Mouse (Mus musculus) cerebellum, adult 2 months (tissue): ENCODE results near the gene Cst3. TPM values are rescaled to one million over a fixed set of nuclear protein-coding genes. Genes with fewer than 3 reads are reported as not detected.

Source experiments
- DNase-seq, 2 experiments: peaks; one replicate each; pipeline ENCODE4 v3.0.0; 2021
- H3K27ac ChIP-seq: fragments of 200-500 bp; 2 replicates; pipeline ENCODE4 v1.5.1; 2012; ENCODE audit warnings: low read length, control low read depth, inconsistent platforms; ENCODE audit not compliant: insufficient read depth
- H3K27me3 ChIP-seq: fragments of 200-500 bp; 2 replicates; pipeline ENCODE4 v1.6.1; 2012; ENCODE audit warnings: inconsistent platforms, mild to moderate bottlenecking, low read length, moderate library complexity; ENCODE audit not compliant: control insufficient read depth, insufficient read depth
- H3K4me1 ChIP-seq: fragments of 200-500 bp; 2 replicates; pipeline ENCODE4 v1.6.1; 2011; ENCODE audit warnings: low read length; ENCODE audit not compliant: control insufficient read depth, insufficient read depth
- H3K4me3 ChIP-seq: fragments of 200-500 bp; replicated peaks from 2 replicates; pipeline ENCODE3; 2011; ENCODE audit warnings: mild to moderate bottlenecking, low read depth, low read length, control low read depth; ENCODE audit not compliant: insufficient read depth
- CTCF ChIP-seq: fragments of 200-500 bp; IDR thresholded peaks from 2 replicates; pipeline ENCODE4 v1.5.1; 2011; ENCODE audit warnings: low read depth, mild to moderate bottlenecking, control low read depth, low read length, moderate library complexity, borderline replicate concordance; ENCODE audit not compliant: insufficient read depth
- POLR2A ChIP-seq: fragments of 200-500 bp; IDR thresholded peaks from 2 replicates; pipeline ENCODE4 v1.6.1; 2011; ENCODE audit warnings: low read length, control low read depth, borderline replicate concordance; ENCODE audit not compliant: insufficient read depth
- WGBS: fragments of 180-500 bp; shearing (Covaris S2); methylation state at CpG from one replicate; pipeline ENCODE4 v1.1.7; 2018; 5-methylcytosine and 5-hydroxymethylcytosine counted together
- polyA plus RNA-seq: library from polyadenylated mRNA; depleted of rRNA; stranded (reverse); fragments of >200 nt; gene quantifications from 2 replicates; pipeline ENCODE4 v1.2.3, GENCODE M21; 2012

Gene Cst3
- polyA plus RNA-seq, 1 experiment: 2,220 TPM

DNA sequence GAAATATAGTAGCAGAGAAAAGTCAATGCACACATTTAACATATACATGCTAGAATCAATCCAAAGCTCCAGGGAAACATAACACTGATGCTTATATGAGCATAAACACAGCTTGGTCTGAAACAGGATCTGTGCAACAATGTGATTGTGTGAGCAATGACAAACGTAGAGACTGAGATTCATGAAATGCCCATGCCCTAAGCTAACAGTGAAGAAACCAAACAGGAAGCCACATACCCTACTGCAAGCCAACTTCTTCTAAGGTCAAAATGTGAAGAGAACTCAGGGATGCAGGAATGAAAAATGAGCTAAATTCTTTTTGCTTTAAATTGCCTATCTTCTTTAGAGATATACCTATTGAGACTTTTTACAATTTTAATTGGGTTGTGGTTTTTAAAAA, 6.5 kb downstream of the Cst3 start:
- WGBS: 73% methylated on average over 1 of the region's 1 CpGs

DNA sequence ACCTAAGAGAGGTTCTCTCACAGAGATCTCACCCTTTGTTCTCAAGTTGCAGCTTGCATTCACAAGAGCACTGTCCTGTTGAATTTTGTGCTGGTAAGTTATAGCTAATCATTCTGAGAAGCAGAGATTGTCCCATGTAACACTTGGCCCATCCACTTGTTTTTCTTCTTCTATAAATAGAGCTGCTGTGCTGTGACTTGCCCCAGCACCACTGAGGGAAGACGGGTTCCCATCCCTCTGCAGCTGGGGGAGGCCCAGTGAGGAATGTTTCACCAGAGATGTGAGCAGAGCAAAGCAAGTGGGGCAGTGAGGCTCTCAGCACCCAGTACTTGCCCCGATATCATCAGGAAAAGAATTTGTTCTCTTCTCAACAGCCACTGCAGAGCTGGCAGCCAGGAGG, 10.5 kb downstream of the Cst3 start, which contains the start of gene 9230104L09Rik:
Gene 9230104L09Rik, minus strand, starts transcription at position 73 of the 400 bp plus-strand sequence.
- Histone ChIP-seq H3K4me3 (no peak within 1 kb of the TSS), H3K27me3 (no peaks in the 10 kb centered on the region), H3K4me1 (no peaks in the 10 kb centered on the region), H3K27ac (no peak within 1 kb of the TSS)
- WGBS: 64% methylated on average over 2 of the region's 2 CpGs
- TF ChIP-seq POLR2A: no peak
- no peak for TF ChIP-seq CTCF
- DNase-seq: no peak

More for the DNA sequence above, 6.5 kb downstream of the Cst3 start:
- no peak for DNase-seq
- Histone ChIP-seq H3K4me1 (no peaks in the 10 kb centered on the region), H3K27ac (no peak overlapping the region), H3K27me3 (no peaks in the 10 kb centered on the region), H3K4me3 (no peak overlapping the region)
- TF ChIP-seq CTCF (no peak), POLR2A (no peak)

DNA sequence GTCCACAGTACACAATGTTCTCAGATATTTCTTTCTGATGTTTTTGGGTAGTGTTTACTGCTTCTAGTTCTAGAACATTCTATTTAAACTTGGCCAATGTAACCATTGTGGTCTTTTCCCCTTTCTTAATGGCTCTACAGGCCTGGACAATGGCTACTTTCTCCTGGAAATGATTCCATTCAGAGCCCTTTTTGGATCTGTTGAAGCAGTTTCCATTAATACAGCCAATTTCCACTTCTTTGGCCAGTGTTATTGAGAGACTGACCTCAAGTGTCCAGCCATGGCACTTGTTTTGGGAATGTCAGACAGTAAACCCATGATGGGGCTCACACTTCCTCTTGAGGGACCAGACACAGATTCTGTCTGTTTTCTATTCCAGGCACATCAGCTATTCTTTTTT, 13.8 kb downstream of the Cst3 start:
- Histone ChIP-seq H3K4me3 (no peak overlapping the region), H3K27me3 (no peaks in the 10 kb centered on the region), H3K27ac (no peak overlapping the region), H3K4me1 (no peaks in the 10 kb centered on the region)
- no peak for TF ChIP-seq POLR2A
- no peak for TF ChIP-seq CTCF
- peak in 1 of 2 experiments; percentile 17 for DNase-seq

DNA sequence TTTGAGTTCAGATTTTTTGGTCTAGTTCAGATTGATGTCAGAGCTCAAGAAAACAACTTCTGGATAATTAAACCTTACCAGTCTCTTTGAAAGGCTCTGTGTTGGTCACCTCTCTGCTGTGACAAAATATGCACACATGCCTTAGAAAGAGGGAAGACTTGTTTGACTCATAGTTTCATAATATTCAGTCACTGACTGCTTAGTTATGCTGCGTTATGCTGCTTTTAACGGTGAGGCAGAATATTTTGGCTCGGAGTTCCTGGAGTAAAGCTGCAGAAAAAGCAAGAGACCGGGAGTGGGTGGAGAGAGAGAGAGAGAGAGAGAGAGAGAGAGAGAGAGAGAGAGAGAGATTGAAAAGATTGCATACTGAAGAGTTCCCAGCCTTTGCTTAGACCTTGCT, 14.5 kb downstream of the Cst3 start:
- no peak overlapping the region for H3K4me3 ChIP-seq
- no peak for DNase-seq
- no peak overlapping the region for H3K27ac ChIP-seq
- TF ChIP-seq POLR2A (no peak), CTCF (no peak)
- H3K27me3 ChIP-seq: no peaks in the 10 kb centered on the region
- 55% methylated on average over 4 of the region's 4 CpGs for WGBS
- no peaks in the 10 kb centered on the region for H3K4me1 ChIP-seq

DNA sequence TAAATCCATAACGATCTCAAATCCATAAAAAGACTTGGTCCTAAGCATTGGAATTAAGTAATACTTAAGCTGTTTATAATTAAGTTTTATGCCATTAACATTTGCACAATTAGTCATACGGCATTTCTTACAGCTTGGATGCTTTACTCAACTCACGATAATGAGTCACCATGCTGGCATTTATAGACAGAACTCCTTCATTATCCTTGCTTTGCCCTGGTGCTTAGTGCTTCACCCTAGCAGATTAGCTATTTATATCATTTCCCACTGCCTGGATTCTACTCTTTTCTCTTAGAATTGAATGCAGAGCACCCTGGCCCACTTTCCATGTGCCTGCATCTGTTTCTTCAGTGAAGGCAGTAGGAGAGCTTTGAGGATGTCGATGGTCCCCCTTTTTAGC, 18.0 kb downstream of the Cst3 start:
- H3K27ac ChIP-seq: no peak overlapping the region
- no peaks in the 10 kb centered on the region for H3K27me3 ChIP-seq
- H3K4me1 ChIP-seq: no peaks in the 10 kb centered on the region
- DNase-seq: no peak
- TF ChIP-seq CTCF (no peak), POLR2A (no peak)
- no peak overlapping the region for H3K4me3 ChIP-seq
- 85% methylated on average over 4 of the region's 4 CpGs for WGBS

DNA sequence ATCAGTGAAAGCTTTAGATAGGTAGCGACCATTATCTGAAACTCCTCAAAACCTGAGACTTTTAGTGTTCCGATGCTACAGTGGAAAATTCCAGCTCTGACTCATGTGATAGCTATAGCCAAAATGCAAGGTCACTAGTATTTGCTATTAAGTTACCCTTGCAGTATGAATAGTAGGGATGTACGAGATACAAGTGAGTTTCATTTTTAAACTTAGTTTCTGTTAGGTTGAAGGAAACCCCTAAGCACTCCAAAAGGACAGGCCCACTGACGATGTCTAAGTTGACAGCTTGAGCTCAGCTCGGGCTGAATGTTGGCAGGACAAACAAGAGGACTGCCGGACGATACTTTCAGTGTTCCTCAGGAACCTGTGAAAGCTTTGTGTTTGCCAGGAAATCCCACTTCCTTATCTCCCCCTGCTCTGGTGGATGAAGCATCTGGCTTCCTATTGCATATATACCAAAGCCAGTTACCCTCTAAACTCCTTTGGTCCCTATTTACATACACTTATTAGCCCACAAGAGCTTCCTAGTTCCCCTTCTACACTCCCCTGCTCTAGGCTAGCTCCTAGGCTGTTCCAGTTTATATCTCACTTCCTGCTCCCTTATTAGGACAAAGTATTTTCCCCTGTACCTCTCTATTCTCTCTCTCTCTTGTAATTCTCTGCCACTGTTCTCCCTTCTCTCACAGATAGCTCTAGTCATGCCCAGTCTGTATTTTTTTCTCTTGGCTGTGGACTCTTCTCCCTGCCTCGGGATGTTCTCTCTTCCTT, 18.7 kb downstream of the Cst3 start:
- H3K4me1 ChIP-seq: no peaks in the 10 kb centered on the region
- TF ChIP-seq CTCF: no peak
- no peak for TF ChIP-seq POLR2A
- no peak for DNase-seq
- WGBS: 58% methylated on average over 8 of the region's 8 CpGs
- H3K27ac ChIP-seq: no peak overlapping the region
- no peak overlapping the region for H3K4me3 ChIP-seq
- no peaks in the 10 kb centered on the region for H3K27me3 ChIP-seq

DNA sequence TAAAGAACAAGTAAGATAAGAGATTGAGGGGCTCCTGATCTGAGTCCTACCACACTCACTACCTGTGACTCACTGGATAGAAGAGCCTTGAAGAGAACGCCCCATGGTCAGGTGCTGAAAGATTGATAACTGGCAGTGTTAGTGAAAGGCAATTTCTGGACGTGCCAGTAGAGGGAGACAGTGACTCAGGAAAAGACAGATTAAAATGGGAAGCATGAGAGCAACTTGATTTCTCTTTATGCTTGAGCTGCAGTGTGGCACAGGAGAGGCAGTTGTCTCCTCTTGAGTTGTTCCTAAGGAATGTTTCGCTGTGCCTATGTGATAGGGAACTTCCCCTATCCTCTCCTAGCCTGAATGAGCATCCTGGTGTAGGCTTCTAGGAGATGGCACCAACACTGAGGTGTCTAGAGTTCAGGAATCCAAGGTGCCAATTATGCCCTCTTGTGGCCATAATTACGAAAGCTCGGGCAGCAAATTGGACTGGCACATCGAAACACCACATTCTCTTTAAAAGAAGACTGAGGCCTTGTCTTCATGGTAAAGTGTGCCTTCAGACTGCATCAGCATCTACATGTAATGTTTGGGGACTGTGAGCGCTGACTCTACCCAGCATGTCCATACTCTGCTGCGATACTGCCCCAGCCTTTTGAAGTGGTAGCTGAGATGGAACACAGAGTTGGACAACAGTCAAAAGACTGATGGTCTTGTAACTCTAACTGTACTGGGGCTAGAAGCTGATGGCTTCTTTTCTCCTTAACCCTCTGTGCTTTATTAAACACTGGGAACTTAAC, 24.2 kb downstream of the Cst3 start:
- Histone ChIP-seq H3K27me3 (no peaks in the 10 kb centered on the region), H3K4me3 (no peak overlapping the region), H3K27ac (no peak overlapping the region), H3K4me1 (no peaks in the 10 kb centered on the region)
- no peak for TF ChIP-seq POLR2A
- TF ChIP-seq CTCF: peak; percentile 50; the same call in 1 of the 2 replicates
- 28% methylated on average over 8 of the region's 8 CpGs for WGBS
- peak; percentile 70 to 71 for DNase-seq
